Mouse (Mus musculus) MEL (cell line): ENCODE results near the gene Lexm. TPM values are rescaled to one million over a fixed set of nuclear protein-coding genes. Genes with fewer than 3 reads are reported as not detected.
A peak's percentile ranks its signal among the peaks of the same experiment; 100 is the strongest.

Experiments used
- DNase-seq: peaks from one replicate; pipeline ENCODE4 v3.0.0; 2011; ENCODE audit warnings: low read depth, low spot score
- H3K27ac ChIP-seq: 2 replicates; pipeline ENCODE4 v1.5.1; 2012; ENCODE audit warnings: low read depth, mild to moderate bottlenecking, control low read depth, low read length, moderate library complexity; ENCODE audit not compliant: control insufficient read depth
- H3K27me3 ChIP-seq, 2 experiments: fragments of 150-350 bp in 1 of 2; sonication (generic) in 1 of 2; 2 replicates each; pipeline ENCODE4 v1.6.1; 2012; ENCODE audit warnings: low read length in 2 of 2, mild to moderate bottlenecking in 2 of 2, improper control_type of control experiment in 1 of 2, moderate library complexity in 1 of 2; ENCODE audit not compliant: insufficient read depth in 2 of 2, control insufficient read depth in 1 of 2
- H3K36me3 ChIP-seq, 2 experiments: 2 replicates each; pipeline ENCODE4 v1.6.1; 2012 to 2014; ENCODE audit warnings: low read length in 2 of 2, improper control_type of control experiment in 1 of 2, inconsistent platforms in 1 of 2, mild to moderate bottlenecking in 1 of 2; ENCODE audit not compliant: insufficient read depth in 2 of 2, control insufficient read depth in 1 of 2
- H3K4me1 ChIP-seq, 2 experiments: fragments of 150-350 bp in 1 of 2; sonication (generic) in 1 of 2; 2 replicates each; pipeline ENCODE4 v1.6.1; 2012; ENCODE audit warnings: low read length in 2 of 2, improper control_type of control experiment in 1 of 2, mild to moderate bottlenecking in 1 of 2; ENCODE audit not compliant: insufficient read depth in 2 of 2, control insufficient read depth in 1 of 2
- H3K4me3 ChIP-seq, 2 experiments: fragments of 150-350 bp in 1 of 2; sonication (generic) in 1 of 2; 2 replicates each; pipeline ENCODE4 v1.5.1; 2012; ENCODE audit warnings: low read depth in 2 of 2, low read length in 2 of 2, mild to moderate bottlenecking in 2 of 2, moderate library complexity in 2 of 2, control low read depth in 1 of 2, improper control_type of control experiment in 1 of 2; ENCODE audit not compliant: control insufficient read depth in 1 of 2, insufficient read depth in 1 of 2
- H3K79me2 ChIP-seq: 2 replicates; pipeline ENCODE4 v1.6.1; 2012; ENCODE audit warnings: mild to moderate bottlenecking, low read length, moderate library complexity; ENCODE audit not compliant: control insufficient read depth, poor library complexity, insufficient read depth
- H3K9ac ChIP-seq: 2 replicates; pipeline ENCODE4 v1.6.1; 2012; ENCODE audit warnings: low read depth, mild to moderate bottlenecking, control low read depth, low read length, moderate library complexity; ENCODE audit not compliant: control insufficient read depth, poor library complexity, severe bottlenecking
- H3K9me3 ChIP-seq: fragments of 150-350 bp; sonication (generic); replicated peaks from 2 replicates; pipeline ENCODE4 v1.6.1; 2012; ENCODE audit warnings: mild to moderate bottlenecking, low read length, improper control_type of control experiment, moderate library complexity; ENCODE audit not compliant: insufficient read depth
- CHD1 ChIP-seq: IDR thresholded peaks from 2 replicates; pipeline ENCODE4 v1.6.1; 2012; ENCODE audit warnings: low read depth, mild to moderate bottlenecking, inconsistent platforms, low read length, improper control_type of control experiment
- CHD2 ChIP-seq: IDR thresholded peaks from 2 replicates; pipeline ENCODE4 v1.6.1; 2011; ENCODE audit warnings: low read length, improper control_type of control experiment
- CTCF ChIP-seq, 3 experiments: IDR thresholded peaks in 2 of 3; conservative IDR thresholded peaks in 1 of 3; 2 replicates each; pipeline ENCODE4 v1.5.1; 2011 to 2012; ENCODE audit warnings: low read length in 3 of 3, low read depth in 2 of 3, mild to moderate bottlenecking in 2 of 3, improper control_type of control experiment in 1 of 3, inconsistent platforms in 1 of 3, mixed read lengths in 1 of 3, moderate library complexity in 1 of 3; ENCODE audit not compliant: control insufficient read depth in 1 of 3, insufficient read depth in 1 of 3, poor library complexity in 1 of 3, severe bottlenecking in 1 of 3
- ETS1 ChIP-seq: IDR thresholded peaks from 2 replicates; pipeline ENCODE4 v1.6.1; 2012; ENCODE audit warnings: low read depth, mild to moderate bottlenecking, inconsistent platforms, low read length, improper control_type of control experiment, moderate library complexity
- MAX ChIP-seq: IDR thresholded peaks from 2 replicates; pipeline ENCODE4 v1.6.1; 2011; ENCODE audit warnings: low read length, improper control_type of control experiment
- MAZ ChIP-seq: IDR thresholded peaks from 2 replicates; pipeline ENCODE4 v1.6.1; 2012; ENCODE audit warnings: low read depth, mild to moderate bottlenecking, inconsistent platforms, low read length, improper control_type of control experiment
- MXI1 ChIP-seq: IDR thresholded peaks from 2 replicates; pipeline ENCODE4 v1.6.1; 2011; ENCODE audit warnings: mild to moderate bottlenecking, low read depth, low read length, improper control_type of control experiment
- MYB ChIP-seq: IDR thresholded peaks from 2 replicates; pipeline ENCODE4 v1.6.1; 2011; ENCODE audit warnings: mild to moderate bottlenecking, low read depth, low read length, improper control_type of control experiment
- NELFE ChIP-seq: IDR thresholded peaks from 2 replicates; pipeline ENCODE4 v1.6.1; 2011; ENCODE audit warnings: low read depth, low read length, improper control_type of control experiment
- NRF1 ChIP-seq: IDR thresholded peaks from 2 replicates; pipeline ENCODE4 v1.6.1; 2014; ENCODE audit warnings: low read depth, mild to moderate bottlenecking, inconsistent platforms, low read length, improper control_type of control experiment, moderate library complexity; ENCODE audit not compliant: poor library complexity, insufficient read depth, severe bottlenecking
- POLR2A ChIP-seq, 2 experiments: IDR thresholded peaks; 2 replicates each; pipeline ENCODE4 v1.6.1; 2011 to 2012; ENCODE audit warnings: low read length in 2 of 2, mild to moderate bottlenecking in 2 of 2, control low read depth in 1 of 2, improper control_type of control experiment in 1 of 2, low read depth in 1 of 2, moderate library complexity in 1 of 2; ENCODE audit not compliant: control insufficient read depth in 1 of 2, insufficient read depth in 1 of 2, poor library complexity in 1 of 2
- RAD21 ChIP-seq: IDR thresholded peaks from 2 replicates; pipeline ENCODE4 v1.6.1; 2011; ENCODE audit warnings: mild to moderate bottlenecking, low read depth, low read length, improper control_type of control experiment
- SIN3A ChIP-seq: IDR thresholded peaks from 2 replicates; pipeline ENCODE4 v1.6.1; 2012; ENCODE audit warnings: low read length, improper control_type of control experiment, inconsistent platforms
- SMC3 ChIP-seq: IDR thresholded peaks from 2 replicates; pipeline ENCODE4 v1.6.1; 2011; ENCODE audit warnings: low read depth, low read length, improper control_type of control experiment
- TAL1 ChIP-seq: IDR thresholded peaks from 2 replicates; pipeline ENCODE4 v1.6.1; 2012; ENCODE audit warnings: mild to moderate bottlenecking, inconsistent platforms, low read length, moderate library complexity, mixed read lengths
- TCF12 ChIP-seq: IDR thresholded peaks from 2 replicates; pipeline ENCODE4 v1.6.1; 2014; ENCODE audit warnings: low read depth, mild to moderate bottlenecking, inconsistent platforms, low read length, improper control_type of control experiment, moderate library complexity
- UBTF ChIP-seq: IDR thresholded peaks from 2 replicates; pipeline ENCODE4 v1.6.1; 2012; ENCODE audit warnings: low read depth, mild to moderate bottlenecking, inconsistent platforms, low read length, improper control_type of control experiment, moderate library complexity, borderline replicate concordance; ENCODE audit not compliant: insufficient read depth
- ZMIZ1 ChIP-seq: IDR thresholded peaks from 2 replicates; pipeline ENCODE4 v1.6.1; 2012; ENCODE audit warnings: low read depth, mild to moderate bottlenecking, inconsistent platforms, low read length, improper control_type of control experiment, moderate library complexity
- polyA plus RNA-seq, 2 experiments: library from polyadenylated mRNA; stranded (reverse) in 1 of 2; unstranded in 1 of 2; fragments of >175 nt in 1 of 2; fragments of >200 nt in 1 of 2; gene quantifications; 2 replicates each; pipeline versions ENCODE4 v1.2.1 to v1.2.4; 2012; ENCODE audit warnings: low replicate concordance in 2 of 2, low read depth in 1 of 2; ENCODE audit not compliant: insufficient read length in 2 of 2, insufficient read depth in 1 of 2, missing spikeins in 1 of 2
- total RNA-seq: library from RNA; depleted of rRNA; stranded (reverse); fragments of 300-350 nt; gene quantifications from 2 replicates; pipeline ENCODE4 v1.2.3, GENCODE M21; 2012

Lexm gene
- total and polyA plus RNA-seq, 3 experiments: 6.1 to 17.5 TPM; not detected in 1

DNA sequence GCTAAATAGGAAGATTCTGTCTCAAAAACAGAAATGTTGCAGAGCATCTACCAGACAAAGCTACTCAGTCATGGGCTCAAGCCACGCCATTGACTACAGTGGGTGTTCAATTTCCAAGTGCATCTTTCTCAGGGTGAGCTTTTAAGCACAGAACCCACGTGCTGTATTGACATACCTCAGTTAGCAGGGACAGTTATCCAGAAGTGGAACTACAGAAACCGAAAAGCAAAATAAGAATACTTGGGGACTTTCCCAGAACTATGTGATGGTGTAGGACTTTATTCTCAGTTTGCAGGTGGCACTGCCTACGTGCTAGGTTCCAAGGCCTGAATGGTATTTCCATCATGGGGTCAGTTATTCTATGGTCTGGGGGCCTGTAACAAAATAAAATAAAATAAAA lies 19.3 kb downstream of the Lexm start:
- DNase-seq: no peak
- Histone ChIP-seq H3K9ac (no peak overlapping the region), H3K79me2 (no peaks in the 10 kb centered on the region), H3K9me3 (no peaks in the 10 kb centered on the region), H3K27ac (no peak overlapping the region), H3K27me3 (no peaks in the 10 kb centered on the region), H3K4me1 (no peaks in the 10 kb centered on the region), H3K4me3 (no peak overlapping the region), H3K36me3 (peaks cover 0 to 2% of the 10 kb centered on the region in 2 experiments; a peak in 2 of 4 replicates)
- TF ChIP-seq TAL1 (no peak), MYB (no peak), POLR2A (IDR thresholded peaks at IDR 0.05; ENCODE audit: control insufficient read depth in 1 of 2, insufficient read depth in 1 of 2, low read depth in 1 of 2, low read length in 2 of 2, poor library complexity in 1 of 2) (no peak), RAD21 (no peak), TCF12 (no peak), ETS1 (no peak), ZMIZ1 (no peak), MAX (no peak), NELFE (no peak), CTCF (IDR thresholded peaks at IDR 0.05 in 2 of 3, conservative IDR thresholded peaks at IDR 0.05 in 1 of 3; ENCODE audit: control insufficient read depth in 1 of 3, insufficient read depth in 1 of 3, low read depth in 2 of 3, low read length in 3 of 3, poor library complexity in 1 of 3, severe bottlenecking in 1 of 3) (no peak), SIN3A (no peak), MXI1 (no peak), CHD1 (no peak), NRF1 (no peak), UBTF (no peak), MAZ (no peak), CHD2 (no peak)

DNA sequence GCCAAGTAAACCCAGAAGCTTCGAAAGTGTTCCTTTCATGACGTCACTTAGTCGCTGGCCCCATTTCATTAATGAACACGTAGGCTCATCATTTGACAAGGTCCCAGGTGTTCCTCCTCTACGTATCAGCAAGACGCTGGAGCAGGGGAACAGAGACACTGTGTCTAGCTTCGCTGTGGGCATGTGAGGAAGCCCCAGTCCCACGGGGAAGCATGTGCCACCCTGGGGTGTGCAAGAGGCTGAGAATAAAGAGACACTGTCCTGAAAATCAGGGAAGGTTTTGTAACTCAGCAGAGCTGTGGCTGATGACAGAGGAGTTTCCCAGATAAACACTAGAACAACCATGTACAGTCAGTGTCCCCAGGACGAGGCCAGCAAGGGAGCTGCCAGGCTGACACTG lies 20.0 kb downstream of the Lexm start:
- Histone ChIP-seq H3K27ac (no peak overlapping the region), H3K4me1 (no peaks in the 10 kb centered on the region)
- TF ChIP-seq NELFE: no peak
- TF ChIP-seq, all 39 proteins: peak for 0
- no peak overlapping the region for H3K9ac ChIP-seq
- H3K27me3 ChIP-seq: no peaks in the 10 kb centered on the region
- no peak for DNase-seq
- no peaks in the 10 kb centered on the region for H3K79me2 ChIP-seq
- H3K36me3 ChIP-seq: peaks cover 0 to 2% of the 10 kb centered on the region in 2 experiments; a peak in 2 of 4 replicates
- H3K4me3 ChIP-seq: no peak overlapping the region
- H3K9me3 ChIP-seq: no peaks in the 10 kb centered on the region

DNA sequence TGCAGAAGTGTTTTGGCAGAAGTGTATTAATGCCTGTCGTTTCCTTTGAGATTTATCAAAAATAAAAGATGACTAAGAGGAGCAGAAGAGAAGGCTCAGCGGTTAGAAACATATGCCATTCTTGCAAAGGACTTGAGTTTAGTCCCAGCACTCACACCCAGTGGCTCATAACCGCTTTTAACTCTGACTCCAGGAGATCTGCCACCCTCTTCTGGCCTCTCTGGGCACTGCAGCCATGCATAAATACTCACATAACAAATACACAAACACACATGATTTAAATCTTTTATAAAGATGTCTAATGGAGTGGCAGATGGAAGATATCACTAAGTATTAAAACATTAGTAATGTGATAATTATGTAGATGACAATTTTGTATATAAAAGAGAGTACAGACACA lies 20.8 kb downstream of the Lexm start:
- Histone ChIP-seq H3K4me3 (no peak overlapping the region), H3K4me1 (no peaks in the 10 kb centered on the region), H3K27me3 (no peaks in the 10 kb centered on the region), H3K36me3 (peaks cover 0 to 2% of the 10 kb centered on the region in 2 experiments; a peak in 2 of 4 replicates), H3K79me2 (no peaks in the 10 kb centered on the region), H3K27ac (no peak overlapping the region), H3K9ac (no peak overlapping the region), H3K9me3 (no peaks in the 10 kb centered on the region)
- peak; percentile 54 for DNase-seq
- peak; percentile 37 for TF ChIP-seq SMC3
- TF ChIP-seq CHD2: no peak
- peak; percentile 43 to 54 (median 45) for TF ChIP-seq CTCF (IDR thresholded peaks at IDR 0.05 in 2 of 3, conservative IDR thresholded peaks at IDR 0.05 in 1 of 3; ENCODE audit: control insufficient read depth in 1 of 3, insufficient read depth in 1 of 3, low read depth in 2 of 3, low read length in 3 of 3, poor library complexity in 1 of 3, severe bottlenecking in 1 of 3)
- TF ChIP-seq RAD21: peak; percentile 40
